Mouse (Mus musculus) limb, embryonic 11.5 days (tissue): ENCODE data around the gene Gm13289. TPM values are rescaled to one million over a fixed set of nuclear protein-coding genes. Genes with fewer than 3 reads are reported as not detected.
A peak's percentile ranks its signal among the peaks of the same experiment; 100 is the strongest.
"Not testable (repeated sequence)": the region's sequence is repeated elsewhere in the genome, so short reads cannot be mapped to it uniquely, and the experiment has no call there.

Experiments
- ATAC-seq: fragments of 200-750 bp; cut with Nextera tagmentation; 2 replicates; pipeline ENCODE4 v1.8.0; 2017; ENCODE audit warnings: low read depth; ENCODE audit not compliant: insufficient number of reproducible peaks, low FRiP score, low TSS enrichment
- DNase-seq: peaks from one replicate; pipeline ENCODE4 v3.0.0-alpha.2; 2015; ENCODE audit warnings: low spot score
- H3K27ac ChIP-seq: fragments of 300-500 bp; sonication (generic); replicated peaks from 2 replicates; pipeline ENCODE4 v1.5.1; 2014; ENCODE audit warnings: low read depth, mild to moderate bottlenecking, low read length
- H3K27me3 ChIP-seq: fragments of 300-500 bp; sonication (generic); 2 replicates; pipeline ENCODE4 v1.6.1; 2014; ENCODE audit warnings: mild to moderate bottlenecking, low read length, mixed read lengths; ENCODE audit not compliant: control insufficient read depth, insufficient read depth
- H3K36me3 ChIP-seq: fragments of 300-500 bp; sonication (generic); 2 replicates; pipeline ENCODE4 v1.6.1; 2014; ENCODE audit warnings: mild to moderate bottlenecking, low read length, moderate library complexity, mixed read lengths; ENCODE audit not compliant: control insufficient read depth, insufficient read depth
- H3K4me1 ChIP-seq: fragments of 300-500 bp; sonication (generic); 2 replicates; pipeline ENCODE4 v1.6.1; 2014; ENCODE audit warnings: low read length, mixed read lengths; ENCODE audit not compliant: control insufficient read depth, insufficient read depth
- H3K4me2 ChIP-seq: fragments of 300-500 bp; sonication (generic); 2 replicates; pipeline ENCODE4 v1.6.1; 2014; ENCODE audit warnings: low read depth, mild to moderate bottlenecking, moderate library complexity; ENCODE audit not compliant: severe bottlenecking
- H3K4me3 ChIP-seq: fragments of 300-500 bp; sonication (generic); 2 replicates; pipeline ENCODE4 v1.5.1; 2014; ENCODE audit warnings: low read depth, low read length
- H3K9ac ChIP-seq: fragments of 300-500 bp; sonication (generic); 2 replicates; pipeline ENCODE4 v1.6.1; 2014; ENCODE audit warnings: mild to moderate bottlenecking, low read length
- H3K9me3 ChIP-seq: fragments of 300-500 bp; sonication (generic); 2 replicates; pipeline ENCODE4 v1.6.1; 2016; ENCODE audit warnings: low read length; ENCODE audit not compliant: control insufficient read depth
- WGBS: fragments of 180-500 bp; shearing (Covaris S2); extraction: QIAGEN DNeasy Blood & Tissue Kit; methylation state at CpG from one replicate; pipeline ENCODE4 v1.1.7; 2014; 5-methylcytosine and 5-hydroxymethylcytosine counted together
- polyA plus RNA-seq: library from polyadenylated mRNA; unstranded; fragments of >200 nt; fragmentation: Nextera tagmentation; extraction: Ambion mirVana; gene quantifications from 2 replicates; pipeline ENCODE4 v1.2.1, GENCODE M21; 2014

The Gm13289 gene
- not detected in 2 replicates for polyA plus RNA-seq

GRCm38 (mm10) chr4:88776622-88777021 lies at the start of gene Gm13289:
Gene Gm13289 (plus strand): TSS chr4:88776922.
- WGBS = no CpG with 5 or more reads among the region's 29 CpGs
- H3K4me3 ChIP-seq, H3K4me2 ChIP-seq, H3K36me3 ChIP-seq, H3K4me1 ChIP-seq, DNase-seq, H3K27ac ChIP-seq, H3K9me3 ChIP-seq, H3K9ac ChIP-seq, H3K27me3 ChIP-seq, ATAC-seq: not testable (repeated sequence)

GRCm38 (mm10) chr4:88727324-88727723 lies 49.4 kb upstream of the Gm13289 start:
- no peaks in the 10 kb centered on the region for H3K27me3 ChIP-seq
- no peaks in the 10 kb centered on the region for H3K4me1 ChIP-seq
- no peak overlapping the region for H3K9ac ChIP-seq
- H3K27ac ChIP-seq = no peak overlapping the region
- no peaks in the 10 kb centered on the region for H3K36me3 ChIP-seq
- DNase-seq (no peak), ATAC-seq (0 out of 2 replicates have a peak, but pooled peaks have one; percentile 67)
- H3K4me2 ChIP-seq = no peak overlapping the region
- WGBS = 0% methylated on average over 1 of the region's 1 CpGs
- H3K9me3 ChIP-seq = no peaks in the 10 kb centered on the region
- H3K4me3 ChIP-seq = no peak overlapping the region

- no peak for ATAC-seq
- no peak overlapping the region for H3K27ac ChIP-seq
- no peak overlapping the region for H3K4me3 ChIP-seq
- 5% methylated on average over 2 of the region's 2 CpGs for WGBS
- no peaks in the 10 kb centered on the region for H3K36me3 ChIP-seq
- no peaks in the 10 kb centered on the region for H3K27me3 ChIP-seq
- no peak overlapping the region for H3K4me2 ChIP-seq
- H3K9ac ChIP-seq = no peak overlapping the region
- no peaks in the 10 kb centered on the region for H3K4me1 ChIP-seq
- no peaks in the 10 kb centered on the region for H3K9me3 ChIP-seq
- peak; percentile 89 for DNase-seq
These were observed 38.2 kb upstream of the Gm13289 start for GRCm38 (mm10) chr4:88738480-88738879.

- no peaks in the 10 kb centered on the region for H3K27me3 ChIP-seq
- WGBS = 85% methylated on average over 6 of the region's 6 CpGs
- H3K9ac ChIP-seq = no peak overlapping the region
- H3K4me3 ChIP-seq = no peak overlapping the region
- H3K4me2 ChIP-seq = no peak overlapping the region
- H3K36me3 ChIP-seq = no peaks in the 10 kb centered on the region
- H3K9me3 ChIP-seq = no peaks in the 10 kb centered on the region
- DNase-seq (no peak), ATAC-seq (no peak)
- H3K27ac ChIP-seq = no peak overlapping the region
- H3K4me1 ChIP-seq = no peaks in the 10 kb centered on the region
These were observed 37.7 kb upstream of the Gm13289 start for GRCm38 (mm10) chr4:88739036-88739435.

GRCm38 (mm10) chr4:88741426-88741825 lies 35.3 kb upstream of the Gm13289 start:
- H3K36me3 ChIP-seq = no peaks in the 10 kb centered on the region
- no peaks in the 10 kb centered on the region for H3K27me3 ChIP-seq
- no peak overlapping the region for H3K9ac ChIP-seq
- DNase-seq (no peak), ATAC-seq (no peak)
- H3K4me2 ChIP-seq = no peak overlapping the region
- 95% methylated on average over 4 of the region's 4 CpGs for WGBS
- H3K9me3 ChIP-seq = no peaks in the 10 kb centered on the region
- no peak overlapping the region for H3K4me3 ChIP-seq
- no peaks in the 10 kb centered on the region for H3K4me1 ChIP-seq
- H3K27ac ChIP-seq = no peak overlapping the region

- ATAC-seq = no peak
- no peak overlapping the region for H3K9ac ChIP-seq
These were observed 33.9 kb upstream of the Gm13289 start for GRCm38 (mm10) chr4:88742771-88743371.

DNA sequence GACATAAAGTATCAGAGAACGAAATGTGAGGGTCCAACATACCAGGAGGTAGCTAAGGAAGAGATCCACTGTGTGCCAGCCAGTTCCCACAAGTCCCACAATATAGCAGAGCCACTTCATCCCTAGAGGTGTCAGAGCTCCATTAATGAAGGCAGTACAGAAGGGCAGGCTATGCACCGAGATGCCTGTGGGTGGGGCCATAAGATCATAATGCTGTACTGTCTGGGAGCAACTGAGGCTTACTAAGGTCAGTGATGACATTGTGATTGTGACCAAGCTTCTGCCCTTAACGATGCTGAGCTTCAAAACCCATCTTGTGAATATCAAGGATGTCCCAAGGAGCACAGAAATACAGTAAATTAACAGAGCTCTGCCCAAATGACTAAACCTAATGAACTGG lies 32.5 kb upstream of the Gm13289 start:
- H3K36me3 ChIP-seq = no peaks in the 10 kb centered on the region
- no peaks in the 10 kb centered on the region for H3K9me3 ChIP-seq
- no peak overlapping the region for H3K9ac ChIP-seq
- no peak overlapping the region for H3K4me3 ChIP-seq
- WGBS = 80% methylated on average over 3 of the region's 3 CpGs
- no peaks in the 10 kb centered on the region for H3K4me1 ChIP-seq
- no peak overlapping the region for H3K4me2 ChIP-seq
- H3K27me3 ChIP-seq = no peaks in the 10 kb centered on the region
- no peak overlapping the region for H3K27ac ChIP-seq
- DNase-seq (no peak), ATAC-seq (no peak)

More at GRCm38 (mm10) chr4:88742771-88743371, 33.9 kb upstream of the Gm13289 start:
- no peaks in the 10 kb centered on the region for H3K36me3 ChIP-seq
- WGBS = 72% methylated on average over 7 of the region's 7 CpGs
- no peak for DNase-seq
- no peaks in the 10 kb centered on the region for H3K9me3 ChIP-seq
- no peak overlapping the region for H3K4me3 ChIP-seq
- H3K27ac ChIP-seq = no peak overlapping the region
- H3K27me3 ChIP-seq = no peaks in the 10 kb centered on the region
- H3K4me2 ChIP-seq = no peak overlapping the region
- no peaks in the 10 kb centered on the region for H3K4me1 ChIP-seq

DNA sequence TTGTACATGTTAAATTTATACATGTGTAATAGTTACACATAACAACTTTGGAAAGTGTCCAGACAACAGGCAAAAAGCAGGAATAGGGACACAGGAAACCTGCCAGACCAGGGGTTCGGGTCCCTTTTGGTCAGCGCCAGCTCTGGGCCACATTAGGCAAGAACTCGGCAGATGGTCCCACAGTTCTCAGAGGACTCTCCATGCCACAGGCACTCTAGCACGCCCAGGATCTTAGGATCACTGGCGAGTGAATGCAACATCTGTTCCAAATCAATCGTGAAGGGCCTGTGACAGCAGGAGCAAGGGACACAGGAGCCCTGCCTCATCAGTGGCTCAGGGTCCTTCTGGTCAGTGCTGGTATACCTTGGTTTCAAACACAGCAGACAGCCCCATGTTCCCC lies 26.8 kb upstream of the Gm13289 start:
- H3K9me3 ChIP-seq = no peaks in the 10 kb centered on the region

GRCm38 (mm10) chr4:88754818-88755340 lies 21.8 kb upstream of the Gm13289 start, which contains the start of gene Gm13271:
Gene Gm13271 (plus strand): TSS chr4:88754868.
- not testable (repeated sequence) for H3K4me3 ChIP-seq, H3K4me1 ChIP-seq, DNase-seq, ATAC-seq, H3K4me2 ChIP-seq, H3K9ac ChIP-seq, H3K27ac ChIP-seq, H3K36me3 ChIP-seq, H3K27me3 ChIP-seq, H3K9me3 ChIP-seq
- WGBS = 74% methylated on average over 14 of the region's 15 CpGs

More for the DNA sequence above, 26.8 kb upstream of the Gm13289 start:
- Histone ChIP-seq H3K9ac (no peak overlapping the region), H3K4me1 (no peaks in the 10 kb centered on the region), H3K36me3 (no peaks in the 10 kb centered on the region), H3K4me2 (no peak overlapping the region), H3K4me3 (no peak overlapping the region), H3K27me3 (no peaks in the 10 kb centered on the region), H3K27ac (no peak overlapping the region)
- no peak for DNase-seq
- 29% methylated on average over 6 of the region's 6 CpGs for WGBS
- no peak for ATAC-seq
